Mouse (Mus musculus) kidney, adult 2 months (tissue): ENCODE measurements around the gene Phf3.

ENCODE experiments used
- CTCF ChIP-seq: fragments of 200-500 bp; conservative IDR thresholded peaks from 2 replicates; pipeline ENCODE4 v1.5.1; 2011; ENCODE audit warnings: low read depth, mild to moderate bottlenecking, control low read depth, low read length, moderate library complexity, mixed read lengths; ENCODE audit not compliant: insufficient read depth, insufficient read length
- POLR2A ChIP-seq: fragments of 200-500 bp; IDR thresholded peaks from one replicate; pipeline ENCODE4 v1.6.1; 2011; ENCODE audit warnings: low read depth, low read length, control low read depth

DNA sequence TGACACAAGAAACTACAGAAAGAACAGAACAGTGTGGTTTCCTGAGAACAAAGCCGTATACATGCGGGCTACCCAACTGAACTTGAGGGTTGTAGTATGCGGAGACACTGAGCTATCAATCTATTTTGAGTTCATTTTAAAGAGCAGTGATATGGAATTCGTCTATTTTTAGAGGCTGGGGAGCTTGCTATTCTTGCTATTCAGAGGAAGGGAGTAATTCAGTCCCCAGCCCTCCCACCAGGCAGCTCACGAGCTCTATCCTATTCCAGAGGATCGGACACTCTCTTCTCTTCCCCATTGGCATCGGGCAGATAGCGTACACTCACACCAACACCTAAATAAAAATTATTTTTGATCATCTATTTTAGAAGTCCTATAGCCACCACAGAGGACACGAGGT, 87.1 kb downstream of the Phf3 start:
- TF ChIP-seq CTCF (no peak), POLR2A (no peak)
